Mouse (Mus musculus) lung, embryonic 14.5 days (tissue): Measurements from ENCODE around the gene Fam161a. TPM values are rescaled to one million over a fixed set of nuclear protein-coding genes. Genes with fewer than 3 reads are reported as not detected.

ENCODE experiments used
- ATAC-seq: fragments of 200-750 bp; cut with Nextera tagmentation; 2 replicates; pipeline ENCODE4 v1.8.0; 2017; ENCODE audit warnings: mild to moderate bottlenecking, moderate TSS enrichment, moderate library complexity; ENCODE audit not compliant: insufficient read depth
- DNase-seq: peaks from one replicate; pipeline ENCODE4 v3.0.0-alpha.2; 2015
- H3K27ac ChIP-seq: fragments of 300-500 bp; sonication (generic); 2 replicates; pipeline ENCODE4 v1.5.1; 2014; ENCODE audit warnings: low read depth, mild to moderate bottlenecking, moderate library complexity
- H3K27me3 ChIP-seq: fragments of 300-500 bp; sonication (generic); 2 replicates; pipeline ENCODE4 v1.6.1; 2014; ENCODE audit warnings: low read length, control low read depth; ENCODE audit not compliant: insufficient read depth
- H3K36me3 ChIP-seq: fragments of 300-500 bp; sonication (generic); 2 replicates; pipeline ENCODE4 v1.6.1; 2014; ENCODE audit warnings: control low read depth; ENCODE audit not compliant: insufficient read depth
- H3K4me1 ChIP-seq: fragments of 300-500 bp; sonication (generic); 2 replicates; pipeline ENCODE4 v1.6.1; 2014; ENCODE audit warnings: antibody characterized with exemption, control low read depth; ENCODE audit not compliant: insufficient read depth
- H3K4me2 ChIP-seq: fragments of 300-500 bp; sonication (generic); 2 replicates; pipeline ENCODE4 v1.6.1; 2014; ENCODE audit warnings: mild to moderate bottlenecking
- H3K4me3 ChIP-seq: fragments of 300-500 bp; sonication (generic); 2 replicates; pipeline ENCODE4 v1.5.1; 2014; ENCODE audit warnings: low read depth, low read length
- H3K9ac ChIP-seq: fragments of 300-500 bp; sonication (generic); 2 replicates; pipeline ENCODE4 v1.6.1; 2014
- H3K9me3 ChIP-seq: fragments of 300-500 bp; sonication (generic); 2 replicates; pipeline ENCODE4 v1.6.1; 2016; ENCODE audit warnings: low read depth, low read length, control low read depth
- CTCF ChIP-seq: IDR thresholded peaks from 2 replicates; pipeline ENCODE4 v1.5.1; 2016; ENCODE audit warnings: antibody characterized with exemption, low read depth
- WGBS: fragments of 180-500 bp; shearing (Covaris S2); extraction: QIAGEN DNeasy Blood & Tissue Kit; methylation state at CpG from one replicate; pipeline ENCODE4 v1.1.7; 2014; 5-methylcytosine and 5-hydroxymethylcytosine counted together
- polyA plus RNA-seq: library from polyadenylated mRNA; unstranded; fragments of >200 nt; fragmentation: Nextera tagmentation; extraction: Ambion mirVana; gene quantifications from 2 replicates; pipeline ENCODE4 v1.2.1, GENCODE M21; 2014

Gene Fam161a
- polyA plus RNA-seq, 1 experiment from 2014 or later: 3.8 TPM

DNA sequence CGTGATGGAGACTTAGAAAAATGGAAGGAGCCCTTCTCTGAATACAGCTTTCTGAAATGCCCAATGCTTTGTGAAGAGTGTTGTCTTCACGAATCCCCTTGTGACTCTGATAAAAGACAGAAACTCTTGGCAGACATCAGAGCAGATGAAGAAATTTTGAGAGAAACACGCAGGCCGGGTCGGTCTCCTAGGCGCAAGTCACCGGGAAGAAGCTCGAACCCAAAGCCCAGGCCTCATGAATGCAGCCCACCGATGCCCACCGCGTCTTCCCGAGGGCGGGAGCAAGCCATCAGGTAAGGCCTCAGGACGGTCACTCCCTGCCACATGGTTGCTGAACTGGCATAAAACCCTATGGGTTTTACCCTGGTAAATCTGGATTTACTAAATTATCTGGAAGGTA is 13.5 kb downstream of the Fam161a start:
- Histone ChIP-seq H3K9me3 (no peaks in the 10 kb centered on the region), H3K4me3 (no peak overlapping the region), H3K27ac (no peak overlapping the region), H3K27me3 (no peaks in the 10 kb centered on the region), H3K4me2 (no peak overlapping the region), H3K4me1 (no peaks in the 10 kb centered on the region), H3K9ac (no peak overlapping the region), H3K36me3 (no peaks in the 10 kb centered on the region)
- no peak for DNase-seq
- no peak for TF ChIP-seq CTCF
- WGBS: 91% methylated on average over 14 of the region's 14 CpGs
- no peak for ATAC-seq

DNA sequence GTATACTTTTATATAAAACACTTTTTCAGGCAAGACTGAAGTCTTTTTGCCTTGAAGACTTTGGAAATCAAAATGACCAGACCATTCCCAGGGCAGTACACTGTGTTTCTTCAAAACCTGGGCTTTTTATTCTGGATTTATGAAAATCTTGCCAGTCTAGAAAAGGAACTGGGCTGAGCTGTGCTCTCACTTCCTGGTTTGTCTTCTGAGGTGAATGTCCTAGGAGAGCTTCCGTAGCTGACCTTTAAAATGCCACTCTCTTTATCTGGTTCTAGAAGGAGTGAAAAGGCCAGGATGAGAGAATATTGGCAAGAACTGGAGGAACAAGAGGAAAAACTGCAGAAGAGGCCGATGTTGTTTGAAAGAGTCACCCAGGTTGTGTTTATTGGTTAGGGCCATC is 15.8 kb downstream of the Fam161a start:
- 95% methylated on average over 2 of the region's 2 CpGs for WGBS
- no peak for TF ChIP-seq CTCF
- Histone ChIP-seq H3K4me3 (no peak overlapping the region), H3K4me2 (no peak overlapping the region), H3K4me1 (no peaks in the 10 kb centered on the region), H3K9ac (no peak overlapping the region), H3K9me3 (no peaks in the 10 kb centered on the region), H3K27me3 (no peaks in the 10 kb centered on the region), H3K36me3 (no peaks in the 10 kb centered on the region), H3K27ac (no peak overlapping the region)
- ATAC-seq (no peak), DNase-seq (no peak)

DNA sequence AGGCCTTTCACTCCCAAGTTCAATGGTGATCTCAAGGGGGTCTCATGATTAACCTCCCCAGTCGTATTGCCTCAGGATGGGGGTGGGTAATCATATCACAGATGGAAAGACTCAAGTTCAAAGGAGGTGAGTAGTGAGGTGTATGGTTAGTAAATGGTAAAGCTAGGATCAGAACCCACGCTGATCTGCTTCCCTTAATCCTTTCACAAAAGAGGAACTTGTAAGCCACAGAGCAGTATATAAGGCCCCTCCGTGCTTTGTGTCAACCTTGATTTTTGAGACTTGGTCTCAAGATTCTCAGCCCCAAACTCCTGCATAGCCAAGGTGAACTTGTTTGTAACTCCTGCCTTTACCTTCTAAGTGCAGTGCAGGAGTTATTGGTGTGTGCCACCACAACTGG is 16.8 kb downstream of the Fam161a start:
- DNase-seq (no peak), ATAC-seq (no peak)
- Histone ChIP-seq H3K27me3 (no peaks in the 10 kb centered on the region), H3K4me1 (no peaks in the 10 kb centered on the region), H3K9ac (no peak overlapping the region), H3K36me3 (no peaks in the 10 kb centered on the region), H3K27ac (no peak overlapping the region), H3K9me3 (no peaks in the 10 kb centered on the region), H3K4me3 (no peak overlapping the region), H3K4me2 (no peak overlapping the region)
- WGBS: 77% methylated on average over 3 of the region's 3 CpGs
- TF ChIP-seq CTCF: no peak

- no peaks in the 10 kb centered on the region for H3K36me3 ChIP-seq
- no peak overlapping the region for H3K9ac ChIP-seq
- ATAC-seq (no peak), DNase-seq (no peak)
- no peak overlapping the region for H3K27ac ChIP-seq
- no peaks in the 10 kb centered on the region for H3K27me3 ChIP-seq
- H3K4me2 ChIP-seq: no peak overlapping the region
- WGBS: 16% methylated on average over 3 of the region's 3 CpGs
- H3K9me3 ChIP-seq: no peaks in the 10 kb centered on the region
- TF ChIP-seq CTCF: no peak
- no peaks in the 10 kb centered on the region for H3K4me1 ChIP-seq
- H3K4me3 ChIP-seq: no peak overlapping the region
Observed at GRCm38 (mm10) chr11:23028957-23029356, 21.6 kb downstream of the Fam161a start.

- Histone ChIP-seq H3K27me3 (no peaks in the 10 kb centered on the region), H3K27ac (no peak overlapping the region), H3K9me3 (no peaks in the 10 kb centered on the region), H3K4me2 (no peak overlapping the region), H3K9ac (no peak overlapping the region), H3K4me1 (no peaks in the 10 kb centered on the region), H3K4me3 (no peak overlapping the region), H3K36me3 (no peaks in the 10 kb centered on the region)
- WGBS: 67% methylated on average over 6 of the region's 6 CpGs
- ATAC-seq (no peak), DNase-seq (no peak)
- no peak for TF ChIP-seq CTCF
Observed at GRCm38 (mm10) chr11:23029399-23029798, 22.1 kb downstream of the Fam161a start.

- H3K27ac ChIP-seq: no peak overlapping the region
- ATAC-seq: no peak
- H3K9ac ChIP-seq: no peak overlapping the region
- no peak for DNase-seq
- no peak overlapping the region for H3K4me2 ChIP-seq
- H3K4me3 ChIP-seq: no peak overlapping the region
- H3K36me3 ChIP-seq: no peaks in the 10 kb centered on the region
- TF ChIP-seq CTCF: no peak
- H3K9me3 ChIP-seq: no peaks in the 10 kb centered on the region
- no peaks in the 10 kb centered on the region for H3K4me1 ChIP-seq
- H3K27me3 ChIP-seq: no peaks in the 10 kb centered on the region
- WGBS: 53% methylated on average over 5 of the region's 5 CpGs
Observed at GRCm38 (mm10) chr11:23047252-23047651, 39.9 kb downstream of the Fam161a start.

DNA sequence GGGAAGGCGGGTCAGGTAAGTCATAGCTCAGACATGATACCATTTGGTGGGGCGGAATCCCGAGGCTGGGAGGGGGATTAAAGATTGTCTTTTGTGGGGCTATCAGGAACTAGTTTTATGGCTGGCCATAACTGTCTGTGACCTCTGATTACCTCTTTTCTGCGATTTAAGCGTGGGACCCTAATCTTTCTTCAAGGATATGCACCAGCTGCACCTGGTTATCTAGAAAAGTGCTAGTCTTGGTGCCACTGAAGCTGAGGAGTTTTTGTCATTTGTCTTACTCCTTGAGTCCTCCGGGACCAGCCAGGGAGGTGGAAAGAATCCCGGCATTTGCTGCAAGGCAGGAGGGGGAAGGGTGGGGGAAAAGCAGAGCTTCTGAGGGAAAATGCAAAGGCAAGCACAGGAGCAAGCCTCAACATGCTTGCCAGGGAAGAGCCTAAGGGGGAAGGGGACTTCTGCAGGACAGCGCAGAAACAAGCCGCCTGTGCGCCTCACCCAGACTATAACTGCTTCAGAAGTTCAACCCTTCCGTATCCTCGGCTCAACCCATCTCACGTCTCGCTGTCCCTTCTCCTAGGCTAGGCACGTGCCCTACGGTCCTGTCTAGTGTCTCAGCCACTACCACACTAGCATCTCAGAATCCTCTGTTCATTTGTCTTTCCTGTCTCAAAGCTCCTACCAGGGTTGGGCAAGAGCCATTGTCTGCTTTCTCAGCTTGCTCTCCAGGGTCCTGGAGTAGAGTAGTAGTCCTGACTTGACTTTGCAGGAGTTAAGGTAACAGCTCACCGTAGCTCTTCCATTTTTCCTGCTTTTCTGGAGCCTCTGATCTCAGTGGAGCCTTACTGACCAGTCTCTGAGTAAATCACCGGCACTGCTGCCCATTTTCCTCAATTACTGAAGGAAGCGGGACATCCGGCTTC is 40.6 kb downstream of the Fam161a start:
- Histone ChIP-seq H3K27ac (no peak overlapping the region), H3K4me3 (no peak overlapping the region), H3K9ac (no peak overlapping the region), H3K27me3 (no peaks in the 10 kb centered on the region), H3K36me3 (no peaks in the 10 kb centered on the region), H3K4me1 (no peaks in the 10 kb centered on the region), H3K4me2 (peak overlapping the region; percentile 43), H3K9me3 (no peaks in the 10 kb centered on the region)
- no peak for TF ChIP-seq CTCF
- ATAC-seq (no peak; the same call in 1 of the 2 replicates), DNase-seq (peak; percentile 52)
- 24% methylated on average over 20 of the region's 20 CpGs for WGBS
